Mouse (Mus musculus): ENCODE measurements around the gene Myh6.
"Not testable (repeated sequence)": the region's sequence is repeated elsewhere in the genome, so short reads cannot be mapped to it uniquely, and the experiment has no call there.

Myh6 gene

GRCm38 (mm10) chr14:54994136-54994868, 27.6 kb upstream of the Myh6 start, which contains the start of gene Myh7:
Gene Myh7, minus strand, starts transcription at chr14:54994626.
- DNase-seq (ENCODE audit: low spot score) = no peak

GRCm38 (mm10) chr14:54993636-54994035, 26.9 kb upstream of the Myh6 start:
- no peak for DNase-seq (ENCODE audit: low spot score)

- DNase-seq (ENCODE audit: low spot score) = no peak
These were observed 25.5 kb upstream of the Myh6 start for GRCm38 (mm10) chr14:54992196-54992595.

DNA sequence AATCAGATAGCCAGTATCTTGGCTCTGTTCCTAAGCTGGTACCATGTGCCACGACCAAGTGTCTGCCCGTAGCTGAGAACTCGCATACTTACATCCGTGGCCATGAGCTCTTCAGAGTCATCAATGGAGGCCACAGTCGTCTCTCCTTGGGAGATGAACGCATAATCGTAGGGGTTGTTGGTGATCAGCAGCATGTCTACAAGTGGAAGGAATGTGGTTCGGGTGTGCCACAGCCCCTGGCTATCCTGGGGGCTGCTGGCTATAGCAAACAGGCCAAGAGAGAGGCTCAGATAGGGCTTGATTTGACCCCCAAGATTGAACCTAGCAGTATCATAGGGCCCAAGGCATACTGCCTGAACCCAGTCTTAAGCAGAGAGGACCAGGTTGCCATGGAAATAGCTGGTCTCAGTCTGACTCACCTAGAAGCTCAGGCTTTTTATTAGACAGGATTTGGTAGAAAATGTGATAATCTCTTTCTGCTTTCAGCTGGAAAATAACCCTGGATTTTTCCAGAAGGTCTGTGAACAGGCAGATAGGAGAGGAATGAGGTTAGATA, 23.2 kb upstream of the Myh6 start:
- no peak for DNase-seq (ENCODE audit: low spot score)

GRCm38 (mm10) chr14:54988882-54989281, 22.2 kb upstream of the Myh6 start:
- DNase-seq (ENCODE audit: low spot score) = no peak

DNA sequence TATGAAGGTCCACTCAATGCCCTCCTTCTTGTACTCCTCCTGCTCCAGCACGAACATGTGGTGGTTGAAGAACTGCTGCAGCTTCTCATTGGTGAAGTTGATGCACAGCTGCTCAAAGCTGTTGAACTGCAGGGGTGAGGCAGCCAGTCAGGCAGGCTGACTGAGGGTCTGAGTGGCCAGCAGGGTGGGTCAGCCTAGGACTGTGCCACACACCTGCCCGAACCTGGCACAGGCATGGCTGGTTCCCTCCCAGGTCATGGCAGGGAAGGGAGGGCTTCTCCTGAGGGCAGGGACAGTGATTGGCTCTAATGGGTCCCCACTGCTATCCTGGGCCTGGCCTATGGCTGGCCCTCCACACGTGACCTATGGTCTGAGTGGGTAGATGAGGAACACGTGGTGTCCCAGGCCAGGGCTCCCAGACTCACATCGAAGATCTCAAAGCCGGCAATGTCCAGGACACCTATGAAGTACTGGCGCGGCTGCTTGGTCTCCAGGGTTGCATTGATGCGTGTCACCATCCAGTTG, 21.7 kb upstream of the Myh6 start:
- DNase-seq (ENCODE audit: low spot score) = not testable (repeated sequence)

DNA sequence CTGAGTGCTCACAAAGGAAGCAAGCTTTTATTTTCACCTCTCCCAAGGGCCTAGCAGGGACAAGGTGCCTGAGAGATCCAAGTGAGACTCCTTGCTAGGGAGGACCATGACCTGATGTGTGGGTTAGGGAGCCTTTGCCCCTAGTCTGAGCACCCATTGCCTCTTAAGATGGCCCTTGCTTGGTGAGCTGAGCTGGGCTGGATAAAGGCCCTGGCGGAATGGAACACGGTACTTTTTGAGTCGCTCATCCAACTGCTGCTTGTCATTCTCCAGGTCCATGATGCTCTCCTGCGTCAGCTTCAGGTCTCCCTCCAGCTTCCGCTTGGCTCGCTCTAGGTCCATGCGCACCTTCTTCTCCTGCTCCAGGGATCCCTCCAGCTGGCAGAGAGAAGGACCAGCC, 15.2 kb upstream of the Myh6 start:
- no peak for DNase-seq (ENCODE audit: low spot score)

DNA sequence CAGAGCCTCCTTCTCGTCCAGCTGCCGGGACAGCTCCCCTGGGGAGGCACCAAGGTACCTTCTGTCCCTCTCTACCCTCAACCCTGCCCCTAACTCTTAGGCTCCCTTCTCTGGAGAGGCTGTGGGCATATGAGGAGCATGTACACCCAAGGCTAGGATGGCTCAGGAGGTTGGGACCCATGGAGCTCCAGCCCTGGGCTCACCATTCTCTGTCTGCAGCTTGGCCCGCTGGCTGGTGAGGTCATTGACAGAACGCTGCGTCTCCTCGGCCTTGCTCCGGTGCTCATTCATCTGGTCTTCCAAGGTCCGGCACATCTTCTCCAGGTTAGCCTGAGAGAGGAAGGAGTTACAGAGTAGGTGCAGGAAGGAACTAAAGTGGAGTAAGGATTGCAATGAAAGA, 11.9 kb upstream of the Myh6 start:
- no peak for DNase-seq (ENCODE audit: low spot score)

DNA sequence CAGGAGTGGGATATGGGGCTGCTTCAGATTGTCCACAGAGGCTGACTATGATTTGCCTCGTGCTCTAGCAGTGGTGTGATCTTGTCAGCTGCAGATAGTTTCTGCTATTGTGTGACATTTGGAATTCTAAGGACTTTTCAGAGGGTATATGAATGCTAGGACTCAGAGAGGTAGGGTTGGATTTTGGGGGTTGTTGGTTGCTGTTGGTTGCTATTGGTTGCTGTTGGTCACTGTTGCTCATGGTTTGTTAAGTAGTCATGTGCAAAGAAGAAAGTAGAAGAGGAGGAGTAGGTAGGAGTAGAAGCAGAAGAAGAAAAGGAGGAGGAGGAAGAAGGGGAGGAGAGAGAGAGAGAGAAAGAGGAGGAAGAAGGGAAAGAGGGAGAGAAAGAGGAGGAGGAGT, 9.9 kb upstream of the Myh6 start, which contains the start of gene Gm17428:
Gene Gm17428, plus strand, starts transcription at position 301 of the 400 bp plus-strand sequence.
- DNase-seq (ENCODE audit: low spot score) = no peak

DNA sequence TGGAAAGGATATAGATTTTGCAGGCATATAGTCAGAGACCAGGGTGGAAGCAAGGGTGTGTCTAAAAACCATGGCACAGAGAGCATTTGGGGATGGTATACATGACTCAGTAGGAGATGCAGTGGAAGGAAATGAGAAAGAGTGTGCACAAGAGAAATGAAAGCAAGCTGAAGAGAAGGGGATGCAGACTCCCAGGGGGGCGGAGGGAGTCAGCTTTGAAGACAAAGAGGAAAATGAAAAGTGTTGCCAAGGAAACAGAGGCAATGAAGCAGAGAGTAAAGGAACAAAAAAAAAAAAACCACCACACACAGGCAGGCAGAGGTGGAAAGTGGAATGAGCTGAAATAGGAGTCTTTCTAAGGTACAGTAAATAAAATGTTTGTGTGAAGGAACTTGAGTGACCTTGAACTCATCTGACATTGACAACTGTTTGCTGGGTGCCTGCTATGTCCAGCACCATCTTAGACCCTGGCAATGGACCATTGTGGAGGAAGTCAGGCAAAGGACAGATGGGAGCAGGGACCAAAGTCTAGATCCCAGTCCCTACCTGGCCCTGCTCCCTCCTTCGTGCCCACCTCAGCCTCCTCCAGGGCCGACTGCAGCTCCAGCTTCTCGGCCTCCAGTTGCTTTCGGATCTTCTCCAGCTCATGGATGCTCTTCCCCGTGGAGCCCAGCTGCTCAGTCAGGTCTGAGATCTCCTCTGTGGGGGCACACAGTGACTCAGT, 7.5 kb upstream of the Myh6 start:
- DNase-seq (ENCODE audit: low spot score) = no peak

- not testable (repeated sequence) for DNase-seq (ENCODE audit: low spot score)
These were observed 6.1 kb upstream of the Myh6 start for GRCm38 (mm10) chr14:54972786-54973185.

- no peak for DNase-seq (ENCODE audit: low spot score)
These were observed 1.6 kb upstream of the Myh6 start for GRCm38 (mm10) chr14:54968344-54968743.

- DNase-seq (ENCODE audit: low spot score) = no peak
These were observed 1.1 kb upstream of the Myh6 start for GRCm38 (mm10) chr14:54967874-54968273.

DNA sequence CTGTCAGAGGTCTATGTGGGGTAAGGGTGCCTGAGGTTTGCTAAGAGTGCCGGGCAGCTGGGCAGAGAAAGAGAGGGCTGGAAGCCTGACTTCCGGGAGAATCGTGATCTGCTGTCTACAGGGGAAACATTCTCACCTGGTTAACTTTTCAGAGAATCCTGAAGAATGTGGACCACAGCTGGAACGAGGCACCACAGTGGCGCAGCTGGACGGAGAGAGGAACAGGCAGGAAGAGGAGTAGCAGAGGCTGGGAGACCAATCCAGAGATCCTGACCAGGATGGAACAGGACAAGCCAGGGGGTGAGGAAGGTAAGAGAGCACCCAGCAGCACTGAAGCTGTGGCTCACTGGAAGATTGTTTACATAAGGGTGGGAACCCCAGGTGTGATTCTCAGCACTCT, 1.1 kb downstream of the Myh6 start:
- no peak for DNase-seq (ENCODE audit: low spot score)

DNA sequence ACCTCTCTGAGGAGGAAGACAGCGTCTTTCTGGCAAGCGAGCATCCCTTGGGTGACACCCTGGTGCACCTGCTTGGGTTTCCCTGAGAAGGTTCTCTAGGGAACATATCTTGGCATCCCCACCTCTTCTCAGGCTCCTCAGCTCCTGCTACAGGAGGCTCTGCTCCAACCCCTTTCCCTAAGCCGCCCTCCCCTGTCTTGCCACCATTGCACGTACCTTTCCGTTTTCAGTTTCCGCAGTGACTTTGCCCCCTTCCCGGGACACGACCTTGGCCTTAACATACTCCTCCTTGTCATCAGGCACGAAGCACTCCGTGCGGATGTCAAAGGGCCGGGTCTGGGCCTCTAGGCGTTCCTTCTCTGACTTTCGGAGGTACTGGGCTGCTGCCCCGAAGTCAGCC, 1.7 kb downstream of the Myh6 start:
- no peak for DNase-seq (ENCODE audit: low spot score)

GRCm38 (mm10) chr14:54963727-54964126, 3.0 kb downstream of the Myh6 start:
- no peak for DNase-seq (ENCODE audit: low spot score)

- DNase-seq (ENCODE audit: low spot score) = no peak
These were observed 4.0 kb downstream of the Myh6 start for GRCm38 (mm10) chr14:54962714-54963113.

- DNase-seq (ENCODE audit: low spot score) = no peak
These were observed 5.2 kb downstream of the Myh6 start for GRCm38 (mm10) chr14:54961487-54961886.

DNA sequence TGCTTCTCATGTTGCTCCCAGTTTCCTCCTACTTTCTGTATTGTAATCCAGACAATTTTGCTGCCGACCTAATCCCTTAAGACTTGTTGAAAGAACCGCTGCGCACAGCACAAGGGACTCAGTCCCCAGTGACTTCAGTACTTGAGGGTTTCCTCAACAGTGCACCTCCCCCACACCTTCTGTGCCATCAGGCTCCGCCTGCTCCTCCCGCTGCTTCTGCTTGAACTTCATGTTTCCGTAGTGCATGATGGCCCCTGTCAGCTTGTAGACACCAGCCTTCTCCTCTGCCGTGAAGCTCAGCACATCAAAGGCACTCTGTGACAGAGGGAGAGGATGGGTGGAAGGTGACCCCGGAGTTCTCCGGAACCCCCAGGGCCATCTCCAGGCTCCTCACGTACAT, 6.0 kb downstream of the Myh6 start:
- no peak for DNase-seq (ENCODE audit: low spot score)

DNA sequence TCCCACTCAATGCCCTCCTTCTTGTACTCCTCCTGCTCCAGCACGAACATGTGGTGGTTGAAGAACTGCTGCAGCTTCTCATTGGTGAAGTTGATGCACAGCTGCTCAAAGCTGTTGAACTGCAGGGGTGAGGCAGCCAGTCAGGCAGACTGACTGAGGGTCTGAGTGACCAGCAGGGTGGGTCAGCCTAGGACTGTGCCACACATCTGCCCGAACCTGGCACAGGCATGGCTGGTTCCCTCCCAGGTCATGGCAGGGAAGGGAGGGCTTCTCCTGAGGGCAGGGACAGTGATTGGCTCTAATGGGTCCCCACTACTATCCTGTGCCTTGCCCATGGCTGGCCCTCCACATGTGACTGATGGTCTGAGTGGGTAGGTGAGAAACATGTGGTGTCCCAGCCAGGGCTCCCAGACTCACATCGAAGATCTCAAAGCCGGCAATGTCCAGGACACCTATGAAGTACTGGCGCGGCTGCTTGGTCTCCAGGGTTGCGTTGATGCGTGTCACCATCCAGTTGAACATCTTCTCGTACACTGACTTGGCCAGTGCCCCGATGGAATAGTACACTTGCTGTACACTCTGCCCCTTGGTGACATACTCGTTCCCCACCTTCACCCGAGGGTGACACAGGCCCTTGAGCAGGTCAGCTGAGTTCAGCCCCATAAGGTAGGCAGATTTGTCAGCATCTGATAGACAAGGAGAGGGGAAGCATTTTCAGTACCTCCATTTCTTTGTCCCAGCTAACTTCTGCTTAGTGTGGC, 6.7 kb downstream of the Myh6 start:
- DNase-seq (ENCODE audit: low spot score) = not testable (repeated sequence)

DNA sequence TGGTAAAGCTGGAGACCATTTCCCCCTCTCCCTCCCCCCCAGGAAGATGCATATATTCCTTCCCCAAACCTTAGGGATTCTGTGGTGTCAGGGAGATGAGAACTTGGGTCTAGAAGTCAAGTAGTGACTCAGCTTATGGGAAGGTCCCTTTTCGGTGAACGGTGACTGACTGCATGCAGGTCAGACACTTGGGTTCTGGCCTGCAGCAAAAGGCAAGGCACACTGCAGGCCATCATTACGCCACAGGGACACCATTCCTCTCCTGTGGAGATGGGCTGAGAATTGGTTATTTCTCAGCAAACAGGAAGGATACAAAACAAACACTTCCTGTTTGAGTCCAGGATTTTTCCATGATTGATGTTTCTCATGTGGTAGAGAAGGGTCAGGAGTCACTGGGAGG, 7.5 kb downstream of the Myh6 start:
- DNase-seq (ENCODE audit: low spot score) = no peak

DNA sequence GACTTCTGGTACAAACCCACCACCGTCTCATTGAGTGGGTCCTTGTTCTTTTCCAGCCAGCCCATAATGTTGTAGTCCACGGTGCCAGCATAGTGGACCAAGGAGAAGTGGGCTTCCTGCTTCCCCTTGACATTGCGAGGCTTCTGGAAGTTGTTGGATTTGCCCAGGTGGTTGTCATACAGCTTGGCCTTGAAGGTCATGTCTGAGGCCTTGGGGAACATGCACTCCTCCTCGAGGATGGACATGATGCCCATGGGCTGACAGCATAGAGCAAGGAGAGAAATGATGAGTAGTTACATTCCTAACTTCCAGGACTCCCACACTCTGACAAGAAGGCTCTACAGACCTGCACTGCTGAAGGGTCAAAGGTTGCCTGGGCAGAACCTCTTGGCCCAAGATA, 8.2 kb downstream of the Myh6 start:
- DNase-seq (ENCODE audit: low spot score) = no peak

Data from testis, postnatal 14 days (tissue).